Comparison of ENCODE assay signal across 15 mouse cellular contexts in genomic region chr7:67520001-67520400, GRCm38 (mm10).
"Had no signal": no experiment of that assay in that cellular context is flagged by ENCODE, and none has a peak within 500 bp of the region (broad histone marks: within the 10 kb centered on the region; RNA-seq: fewer than 3 reads in every experiment).

No protein-coding gene starts in this region.

- H3K9ac ChIP-seq: lung, embryonic 14.5 days; midbrain, embryonic 13.5 days; midbrain, embryonic 15.5 days; neural tube, embryonic 12.5 days; stomach, embryonic 15.5 days had no signal

- H3K4me3 ChIP-seq: megakaryocyte, embryonic 14.5 days; midbrain, embryonic 13.5 days; midbrain, embryonic 15.5 days; neural tube, embryonic 12.5 days; stomach, embryonic 15.5 days had no signal

- H3K27ac ChIP-seq: macrophage; midbrain, embryonic 13.5 days; midbrain, embryonic 15.5 days; neural tube, embryonic 12.5 days; stomach, embryonic 15.5 days; stomach, postnatal 0 days had no signal

- H3K36me3 ChIP-seq: midbrain, embryonic 13.5 days; midbrain, embryonic 15.5 days; neural tube, embryonic 12.5 days; stomach, embryonic 15.5 days had no signal

- H3K9me3 ChIP-seq: megakaryocyte, embryonic 14.5 days; midbrain, embryonic 13.5 days; midbrain, embryonic 15.5 days; neural tube, embryonic 12.5 days; stomach, embryonic 15.5 days had no signal

- DNase-seq: lung, adult 18-20 months; lung, embryonic 14.5 days; lung, postnatal 10 days; right cerebral cortex, postnatal 25 days; thymus, adult 18-20 months; thymus, postnatal 14 days; thymus, postnatal 36 days had no signal

- H3K27me3 ChIP-seq: midbrain, embryonic 13.5 days; midbrain, embryonic 15.5 days; neural tube, embryonic 12.5 days; stomach, embryonic 15.5 days had no signal

- H3K4me1 ChIP-seq: neural tube, embryonic 12.5 days; stomach, embryonic 15.5 days had no signal

- ATAC-seq: midbrain, embryonic 13.5 days; midbrain, embryonic 15.5 days had no signal

- H3K4me2 ChIP-seq: lung, embryonic 14.5 days; midbrain, embryonic 11.5 days; midbrain, embryonic 13.5 days; midbrain, embryonic 15.5 days; neural tube, embryonic 12.5 days; stomach, embryonic 15.5 days had no signal
